Mouse (Mus musculus) kidney, embryonic 14.5 days (tissue): ENCODE measurements around the gene Rbpms2. TPM values are rescaled to one million over a fixed set of nuclear protein-coding genes. Genes with fewer than 3 reads are reported as not detected.

ENCODE experiments used
- ATAC-seq: fragments of 200-750 bp; cut with Nextera tagmentation; 2 replicates; pipeline ENCODE4 v1.8.0; 2017; ENCODE audit warnings: moderate number of reproducible peaks, mild to moderate bottlenecking, moderate TSS enrichment, moderate library complexity; ENCODE audit not compliant: low FRiP score, low TSS enrichment
- H3K27ac ChIP-seq: fragments of 300-500 bp; sonication (generic); 2 replicates; pipeline ENCODE4 v1.5.1; 2014; ENCODE audit warnings: low read depth, mild to moderate bottlenecking, low read length, moderate library complexity, mixed read lengths
- H3K27me3 ChIP-seq: fragments of 300-500 bp; sonication (generic); 2 replicates; pipeline ENCODE4 v1.6.1; 2014; ENCODE audit warnings: mild to moderate bottlenecking, low read length; ENCODE audit not compliant: control insufficient read depth, insufficient read depth
- H3K36me3 ChIP-seq: fragments of 300-500 bp; sonication (generic); 2 replicates; pipeline ENCODE4 v1.6.1; 2014; ENCODE audit warnings: low read length, mixed read lengths; ENCODE audit not compliant: control insufficient read depth, insufficient read depth
- H3K4me1 ChIP-seq: fragments of 300-500 bp; sonication (generic); 2 replicates; pipeline ENCODE4 v1.6.1; 2014; ENCODE audit warnings: low read length, mixed read lengths; ENCODE audit not compliant: control insufficient read depth, insufficient read depth
- H3K4me2 ChIP-seq: fragments of 300-500 bp; sonication (generic); replicated peaks from 2 replicates; pipeline ENCODE4 v1.6.1; 2014; ENCODE audit warnings: low read depth, mild to moderate bottlenecking, low read length
- H3K4me3 ChIP-seq: fragments of 300-500 bp; sonication (generic); 2 replicates; pipeline ENCODE4 v1.5.1; 2014; ENCODE audit warnings: mild to moderate bottlenecking, low read length
- H3K9ac ChIP-seq: fragments of 300-500 bp; sonication (generic); 2 replicates; pipeline ENCODE4 v1.6.1; 2014; ENCODE audit warnings: low read depth, mild to moderate bottlenecking, low read length, moderate library complexity
- H3K9me3 ChIP-seq: fragments of 300-500 bp; sonication (generic); 2 replicates; pipeline ENCODE4 v1.6.1; 2016; ENCODE audit warnings: low read length; ENCODE audit not compliant: control insufficient read depth
- WGBS: fragments of 180-500 bp; shearing (Covaris S2); extraction: QIAGEN DNeasy Blood & Tissue Kit; methylation state at CpG from one replicate; pipeline ENCODE4 v1.1.7; 2014; 5-methylcytosine and 5-hydroxymethylcytosine counted together
- polyA plus RNA-seq: library from polyadenylated mRNA; unstranded; fragments of >200 nt; fragmentation: Nextera tagmentation; extraction: Ambion mirVana; gene quantifications from 2 replicates; pipeline ENCODE4 v1.2.1, GENCODE M21; 2014

Gene Rbpms2
- polyA plus RNA-seq, 1 experiment from 2014 or later: 29.1 TPM

DNA sequence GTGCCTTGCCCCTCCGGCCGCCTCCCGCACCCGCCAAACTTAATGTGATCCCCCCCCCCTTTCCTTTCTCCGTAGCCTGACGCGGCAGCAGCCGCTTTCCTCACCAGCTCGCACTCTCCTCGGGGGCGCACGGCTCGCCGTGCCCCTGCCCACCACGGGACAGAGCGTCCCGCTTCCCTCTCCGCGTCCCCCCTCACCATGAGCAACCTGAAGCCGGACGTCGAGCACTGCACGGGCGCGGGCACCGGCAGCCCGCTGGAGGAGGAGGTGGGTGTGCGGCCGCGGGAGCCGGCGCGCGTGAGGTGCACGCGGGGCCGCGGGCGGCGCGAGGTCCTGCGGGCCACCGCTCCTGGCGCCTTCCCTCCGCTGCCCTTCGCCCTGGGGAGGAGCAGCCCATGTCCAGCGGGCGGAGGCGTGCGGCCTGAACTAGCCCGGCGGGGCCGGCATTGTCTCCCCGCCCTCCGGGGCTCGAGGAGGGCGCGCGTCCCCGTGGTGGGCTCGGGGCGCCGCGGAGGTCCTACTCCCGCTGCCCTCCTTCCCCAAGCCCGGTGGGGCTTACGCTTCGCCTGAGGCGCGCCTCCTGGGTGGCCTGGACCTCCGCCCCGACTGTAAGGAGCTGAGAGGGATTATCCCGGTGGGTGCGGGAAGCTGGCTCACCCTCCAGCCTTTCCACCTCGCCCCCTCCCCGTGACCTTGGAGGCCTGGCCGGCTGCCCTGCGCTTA, 1.3 kb downstream of the Rbpms2 start:
- Histone ChIP-seq H3K4me3 (peak overlapping the region; percentile 77), H3K27ac (peak overlapping the region; percentile 20; the same call in 1 of the 2 replicates), H3K4me1 (peaks cover 14% of the 10 kb centered on the region; the same call in 1 of the 2 replicates), H3K36me3 (no peaks in the 10 kb centered on the region), H3K4me2 (peak overlapping the region; percentile 98), H3K9ac (peak overlapping the region; percentile 83), H3K9me3 (no peaks in the 10 kb centered on the region), H3K27me3 (peaks cover 12% of the 10 kb centered on the region)
- under 1% methylated on average over 63 of the region's 78 CpGs for WGBS
- peak; percentile 83 for ATAC-seq

DNA sequence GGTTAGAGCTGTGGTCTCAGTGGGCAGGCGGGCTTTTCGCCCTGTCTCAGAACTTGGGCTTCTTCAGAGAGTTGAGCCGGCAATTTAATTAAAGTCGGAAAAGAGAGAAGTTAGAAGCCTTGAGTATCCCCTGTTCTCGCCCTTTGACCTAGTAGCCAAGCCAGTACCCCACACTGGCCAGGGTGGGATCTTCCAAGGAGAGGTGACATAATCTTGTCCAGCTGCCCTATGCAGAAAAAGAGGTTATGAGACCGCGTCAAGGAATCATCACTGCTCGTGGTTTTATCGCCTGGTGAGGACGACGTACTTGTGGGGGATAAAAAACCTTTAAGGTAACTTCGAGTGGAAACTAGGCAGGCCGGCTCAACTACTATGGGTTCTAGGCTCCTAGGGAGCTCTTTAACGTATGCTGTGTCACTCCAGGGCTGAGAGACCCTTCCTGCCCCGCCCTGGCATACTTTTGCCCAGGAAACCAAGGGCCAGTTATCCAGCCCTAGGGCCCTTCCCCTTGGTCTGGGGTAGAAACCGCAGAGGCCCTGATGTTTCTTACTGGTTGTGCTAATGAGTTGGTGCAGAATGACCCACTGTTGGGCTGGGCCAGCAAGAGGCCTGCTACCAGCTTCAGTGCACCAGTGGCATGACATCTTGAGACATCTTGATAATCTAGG, 2.0 kb downstream of the Rbpms2 start:
- H3K27ac ChIP-seq: no peak overlapping the region
- peaks cover 14% of the 10 kb centered on the region; the same call in 1 of the 2 replicates for H3K4me1 ChIP-seq
- 25% methylated on average over 16 of the region's 16 CpGs for WGBS
- peak overlapping the region; percentile 77 for H3K4me3 ChIP-seq
- no peak for ATAC-seq
- no peaks in the 10 kb centered on the region for H3K9me3 ChIP-seq
- H3K27me3 ChIP-seq: peaks cover 12% of the 10 kb centered on the region
- H3K9ac ChIP-seq: peak overlapping the region; percentile 83
- H3K4me2 ChIP-seq: peak overlapping the region; percentile 98
- H3K36me3 ChIP-seq: no peaks in the 10 kb centered on the region

DNA sequence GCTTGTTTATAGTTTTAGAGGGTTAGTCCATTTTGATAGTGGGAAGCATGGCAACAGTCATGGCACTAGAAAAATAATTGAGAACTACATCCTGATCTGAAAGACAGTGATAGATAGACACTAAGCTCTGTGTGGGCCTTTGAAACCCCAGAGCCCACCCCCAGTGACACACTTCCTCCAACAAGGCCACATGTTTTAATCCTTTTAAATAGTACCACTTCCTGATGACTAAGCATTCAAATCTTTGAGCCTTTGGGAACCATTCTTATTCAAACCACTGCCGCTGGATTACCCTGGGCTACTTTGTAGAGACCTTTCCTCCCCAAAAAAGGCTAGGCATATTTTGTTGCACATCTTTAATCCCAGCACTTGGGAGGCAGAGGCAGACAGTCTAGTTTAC, 6.3 kb downstream of the Rbpms2 start:
- Histone ChIP-seq H3K4me2 (no peak overlapping the region), H3K36me3 (no peaks in the 10 kb centered on the region), H3K27ac (no peak overlapping the region), H3K9me3 (no peaks in the 10 kb centered on the region), H3K9ac (no peak overlapping the region), H3K27me3 (no peaks in the 10 kb centered on the region), H3K4me3 (no peak overlapping the region), H3K4me1 (peaks cover 20% of the 10 kb centered on the region)
- WGBS: 85% methylated on average over 1 of the region's 1 CpGs
- ATAC-seq: no peak

DNA sequence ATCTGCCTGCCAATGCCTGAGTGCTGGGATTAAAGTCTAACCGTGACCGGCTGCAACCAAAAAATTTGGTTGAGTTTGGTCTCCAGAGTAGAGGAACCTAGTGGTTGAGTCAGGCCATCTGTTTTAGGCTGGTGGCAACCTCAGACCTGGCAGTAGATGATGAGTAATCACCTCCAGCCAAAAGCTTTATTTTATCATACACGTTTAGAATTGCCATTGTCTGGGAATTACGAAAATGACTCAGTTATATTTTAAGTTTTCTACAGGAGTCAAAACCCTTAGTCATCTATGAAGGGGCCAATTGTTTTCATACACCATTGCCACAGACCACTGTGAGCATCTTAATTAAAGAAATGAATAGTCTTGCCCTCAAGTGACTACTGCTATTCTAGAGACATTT, 7.5 kb downstream of the Rbpms2 start:
- no peak overlapping the region for H3K27ac ChIP-seq
- no peak for ATAC-seq
- 89% methylated on average over 4 of the region's 4 CpGs for WGBS
- no peak overlapping the region for H3K4me3 ChIP-seq
- H3K9ac ChIP-seq: no peak overlapping the region
- no peaks in the 10 kb centered on the region for H3K36me3 ChIP-seq
- H3K9me3 ChIP-seq: no peaks in the 10 kb centered on the region
- no peak overlapping the region for H3K4me2 ChIP-seq
- H3K4me1 ChIP-seq: peaks cover 23% of the 10 kb centered on the region
- no peaks in the 10 kb centered on the region for H3K27me3 ChIP-seq

DNA sequence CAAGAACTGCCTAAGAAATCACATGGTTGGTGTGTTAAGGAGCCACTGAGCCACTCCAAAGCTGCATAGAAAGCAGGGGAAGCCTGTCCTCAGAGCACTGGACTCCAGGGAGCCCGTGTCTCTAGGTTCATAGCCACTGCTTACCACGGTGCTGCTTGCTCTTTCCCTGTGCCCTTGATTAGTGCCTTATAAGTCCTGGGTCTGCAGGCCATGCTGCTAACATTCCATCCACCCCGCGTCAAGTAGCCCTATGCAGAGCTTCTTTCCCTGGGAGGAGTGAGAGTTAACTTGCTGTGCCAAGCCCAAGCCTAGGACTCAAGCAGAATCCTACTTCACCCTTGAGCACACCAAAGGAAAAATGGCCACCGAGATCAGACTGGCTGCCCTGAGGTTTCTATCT, 9.6 kb downstream of the Rbpms2 start:
- H3K27ac ChIP-seq: no peak overlapping the region
- no peaks in the 10 kb centered on the region for H3K27me3 ChIP-seq
- WGBS: 54% methylated on average over 5 of the region's 5 CpGs

DNA sequence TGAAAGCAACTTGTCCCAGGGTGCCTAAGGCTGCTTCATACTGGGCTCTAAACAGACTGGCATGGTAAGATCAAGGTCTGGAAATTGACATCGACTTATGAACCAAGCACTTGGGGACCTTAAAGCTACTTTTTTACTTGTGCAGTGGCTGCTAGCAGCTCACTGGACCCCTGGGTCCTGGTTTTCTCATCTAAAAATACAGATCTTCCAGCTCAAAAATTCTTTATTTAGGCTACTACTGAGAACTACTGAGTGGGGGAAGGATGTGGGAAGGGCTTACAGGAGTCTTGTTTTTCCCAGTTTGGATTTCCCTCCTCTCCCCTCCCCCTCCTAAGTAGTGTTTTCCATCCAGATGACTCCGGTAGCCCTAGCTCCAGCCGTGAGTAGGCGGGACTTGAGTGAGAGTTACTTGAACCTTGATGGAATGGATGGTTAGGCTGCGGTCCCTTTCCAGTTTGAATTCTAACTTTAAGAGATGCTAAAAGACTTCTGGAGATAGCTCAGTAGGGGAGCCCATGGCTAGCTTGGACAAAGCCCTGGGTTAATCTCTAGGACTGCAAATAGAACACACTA, 11.5 kb downstream of the Rbpms2 start:
- no peak overlapping the region for H3K9ac ChIP-seq
- H3K36me3 ChIP-seq: no peaks in the 10 kb centered on the region
- H3K4me2 ChIP-seq: peak overlapping the region; percentile 19; the same call in 1 of the 2 replicates
- WGBS: 6% methylated on average over 5 of the region's 5 CpGs
- peaks cover 23% of the 10 kb centered on the region for H3K4me1 ChIP-seq
- ATAC-seq: peak; percentile 51; the same call in 1 of the 2 replicates
- no peak overlapping the region for H3K4me3 ChIP-seq
- H3K27me3 ChIP-seq: no peaks in the 10 kb centered on the region
- H3K27ac ChIP-seq: peak overlapping the region; percentile 18; the same call in 1 of the 2 replicates
- no peaks in the 10 kb centered on the region for H3K9me3 ChIP-seq

More for the DNA sequence above, 9.6 kb downstream of the Rbpms2 start:
- Histone ChIP-seq H3K4me3 (no peak overlapping the region), H3K9me3 (no peaks in the 10 kb centered on the region), H3K4me1 (peaks cover 23% of the 10 kb centered on the region), H3K36me3 (no peaks in the 10 kb centered on the region), H3K4me2 (no peak overlapping the region), H3K9ac (no peak overlapping the region)
- no peak for ATAC-seq

DNA sequence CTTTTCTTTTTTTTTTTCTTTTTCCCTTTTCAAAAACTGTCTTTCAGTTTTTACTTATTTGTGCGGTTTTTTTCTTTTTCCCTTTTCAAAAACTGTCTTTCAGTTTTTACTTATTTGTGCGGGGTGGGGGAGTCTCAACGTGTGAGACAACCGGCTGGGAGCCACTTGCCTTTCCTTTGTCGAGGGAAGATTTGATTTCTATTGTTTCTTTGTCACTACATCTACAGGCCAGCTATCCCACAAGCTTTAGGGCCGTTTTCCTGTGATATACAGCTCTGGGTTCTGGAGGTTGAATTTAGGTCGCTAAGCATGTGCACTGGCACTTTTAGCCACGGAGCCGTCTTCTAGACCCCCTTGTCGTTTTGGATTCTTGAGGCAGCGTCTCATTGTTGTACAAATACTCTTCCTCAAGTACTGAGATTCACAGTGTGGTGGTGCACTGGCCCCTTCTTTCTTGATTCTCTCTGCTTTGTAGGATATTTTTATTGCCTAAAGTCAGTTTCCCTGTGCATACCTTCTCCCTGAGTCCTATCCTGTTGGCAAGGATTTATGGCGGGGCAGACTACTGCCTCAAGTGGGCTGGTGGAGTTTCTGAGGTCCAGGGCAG, 12.1 kb downstream of the Rbpms2 start:
- Histone ChIP-seq H3K36me3 (no peaks in the 10 kb centered on the region), H3K4me2 (peak overlapping the region; percentile 19; the same call in 1 of the 2 replicates), H3K27ac (no peak overlapping the region), H3K4me3 (no peak overlapping the region), H3K9ac (no peak overlapping the region), H3K4me1 (peaks cover 23% of the 10 kb centered on the region), H3K9me3 (no peaks in the 10 kb centered on the region), H3K27me3 (no peaks in the 10 kb centered on the region)
- no peak for ATAC-seq
- 6% methylated on average over 12 of the region's 12 CpGs for WGBS

DNA sequence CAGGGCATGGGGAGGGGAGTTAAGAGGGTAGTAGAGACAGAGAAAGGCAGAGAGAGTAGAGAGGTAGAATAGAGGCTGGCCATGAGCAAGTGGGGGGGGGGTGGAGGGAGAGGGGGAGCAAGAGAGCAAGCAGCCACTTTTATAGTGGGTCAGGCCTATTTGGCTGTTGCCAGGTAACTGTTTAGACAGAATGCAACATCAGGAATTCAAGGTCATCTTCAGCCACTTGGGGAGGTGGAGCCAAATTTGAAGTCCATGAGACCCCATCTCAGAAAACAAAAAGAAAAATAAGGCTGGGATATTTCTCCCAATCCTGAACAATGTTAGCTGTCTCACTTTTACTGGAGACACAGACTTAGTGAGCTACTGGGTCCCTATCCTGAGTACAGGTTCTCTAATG, 13.1 kb downstream of the Rbpms2 start:
- H3K9me3 ChIP-seq: no peaks in the 10 kb centered on the region
- no peak overlapping the region for H3K4me3 ChIP-seq
- no peak for ATAC-seq
- no peaks in the 10 kb centered on the region for H3K27me3 ChIP-seq
- H3K36me3 ChIP-seq: no peaks in the 10 kb centered on the region
- no peak overlapping the region for H3K27ac ChIP-seq
- peaks cover 23% of the 10 kb centered on the region for H3K4me1 ChIP-seq
- H3K9ac ChIP-seq: no peak overlapping the region
- no peak overlapping the region for H3K4me2 ChIP-seq
